Mouse (Mus musculus): ENCODE results near the gene Garnl3.

DNA sequence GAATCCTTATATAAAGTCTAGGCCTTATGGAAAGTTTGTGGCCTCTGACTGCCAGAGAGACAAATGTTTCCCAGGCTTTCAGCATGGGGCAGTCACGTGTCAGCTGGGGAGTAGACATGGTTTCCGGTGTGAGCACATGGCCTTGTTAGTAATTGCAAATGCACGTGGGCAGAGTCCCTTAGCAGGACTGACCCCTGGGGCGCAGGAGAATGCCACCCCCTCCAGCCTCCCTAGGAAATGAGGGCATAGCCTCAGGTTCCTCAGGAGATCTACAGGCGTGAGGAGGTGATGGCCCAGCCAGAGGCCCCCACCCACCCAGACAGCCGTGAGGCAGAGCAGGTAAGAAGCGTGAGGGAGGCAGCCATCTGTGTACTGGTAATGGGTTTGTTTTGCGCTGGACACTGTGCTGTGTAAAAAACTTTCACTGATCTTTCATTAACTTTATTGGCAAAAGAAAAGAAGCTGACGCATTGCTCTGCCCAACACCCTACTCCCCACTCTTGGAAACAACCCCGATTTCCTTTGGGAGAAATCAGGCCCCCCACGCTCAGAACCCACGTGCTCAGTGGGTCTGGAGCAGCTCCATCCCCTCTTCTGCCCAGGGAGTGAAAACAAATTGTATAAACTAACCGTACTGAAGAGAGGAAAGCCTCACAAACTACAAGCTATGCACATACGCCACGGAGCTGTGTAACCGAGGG, 48.6 kb upstream of the Garnl3 start:
- TF ChIP-seq CTCF (IDR thresholded peaks at IDR 0.05; ENCODE audit: borderline replicate concordance, control insufficient read depth, extremely low read depth, insufficient read depth, low read length, poor library complexity) (no peak), POLR2A (IDR thresholded peaks at IDR 0.05; ENCODE audit: control insufficient read depth, extremely low read depth, insufficient read depth, low read length, poor library complexity) (no peak)

Measured in thymus, adult 2 months (tissue).